Mouse (Mus musculus) limb, embryonic 14.5 days (tissue): ENCODE results near the gene 4921539E11Rik. TPM values are rescaled to one million over a fixed set of nuclear protein-coding genes. Genes with fewer than 3 reads are reported as not detected.
A peak's percentile ranks its signal among the peaks of the same experiment; 100 is the strongest.

Source experiments
- ATAC-seq: fragments of 200-750 bp; cut with Nextera tagmentation; 2 replicates; pipeline ENCODE4 v1.8.0; 2017; ENCODE audit warnings: low read depth, moderate number of reproducible peaks, moderate TSS enrichment; ENCODE audit not compliant: low FRiP score
- DNase-seq: peaks from one replicate; pipeline ENCODE4 v3.0.0-alpha.2; 2015; ENCODE audit warnings: low spot score
- H3K27ac ChIP-seq: fragments of 300-500 bp; sonication (generic); replicated peaks from 2 replicates; pipeline ENCODE4 v1.5.1; 2014; ENCODE audit warnings: low read depth, mild to moderate bottlenecking, low read length, moderate library complexity, mixed read lengths
- H3K27me3 ChIP-seq: fragments of 300-500 bp; sonication (generic); 2 replicates; pipeline ENCODE4 v1.6.1; 2014; ENCODE audit warnings: low read length, mixed read lengths; ENCODE audit not compliant: control insufficient read depth, insufficient read depth
- H3K36me3 ChIP-seq: fragments of 300-500 bp; sonication (generic); 2 replicates; pipeline ENCODE4 v1.6.1; 2014; ENCODE audit warnings: mild to moderate bottlenecking, low read length, moderate library complexity, mixed read lengths; ENCODE audit not compliant: control insufficient read depth, insufficient read depth
- H3K4me1 ChIP-seq: fragments of 300-500 bp; sonication (generic); 2 replicates; pipeline ENCODE4 v1.6.1; 2014; ENCODE audit warnings: antibody characterized with exemption, low read length, mixed read lengths; ENCODE audit not compliant: control insufficient read depth, insufficient read depth
- H3K4me2 ChIP-seq: fragments of 300-500 bp; sonication (generic); replicated peaks from 2 replicates; pipeline ENCODE4 v1.6.1; 2014; ENCODE audit warnings: low read depth, mild to moderate bottlenecking, low read length, moderate library complexity; ENCODE audit not compliant: severe bottlenecking
- H3K4me3 ChIP-seq: fragments of 300-500 bp; sonication (generic); replicated peaks from 2 replicates; pipeline ENCODE4 v1.5.1; 2014; ENCODE audit warnings: low read length
- H3K9ac ChIP-seq: fragments of 300-500 bp; sonication (generic); 2 replicates; pipeline ENCODE4 v1.6.1; 2014; ENCODE audit warnings: mild to moderate bottlenecking, low read depth, low read length, moderate library complexity; ENCODE audit not compliant: severe bottlenecking
- H3K9me3 ChIP-seq: fragments of 300-500 bp; sonication (generic); 2 replicates; pipeline ENCODE4 v1.6.1; 2016; ENCODE audit warnings: low read length; ENCODE audit not compliant: control insufficient read depth
- POLR2A ChIP-seq: fragments of 200-500 bp; IDR thresholded peaks from 2 replicates; pipeline ENCODE4 v1.8.0; 2012; ENCODE audit warnings: inconsistent platforms, mild to moderate bottlenecking, moderate library complexity, borderline replicate concordance; ENCODE audit not compliant: insufficient read depth, insufficient read length; ENCODE audit errors: extremely low read depth
- WGBS: fragments of 180-500 bp; shearing (Covaris S2); extraction: QIAGEN DNeasy Blood & Tissue Kit; methylation state at CpG from one replicate; pipeline ENCODE4 v1.1.7; 2014; 5-methylcytosine and 5-hydroxymethylcytosine counted together
- polyA plus RNA-seq, 2 experiments: library from polyadenylated mRNA; depleted of rRNA in 1 of 2; stranded (reverse) in 1 of 2; unstranded in 1 of 2; fragments of >200 nt; fragmentation: Nextera tagmentation in 1 of 2; extraction: Ambion mirVana in 1 of 2; gene quantifications; 2 replicates each; pipeline versions ENCODE4 v1.2.1 to v1.2.3; 2012 to 2014

The 4921539E11Rik gene
- polyA plus RNA-seq, 2 experiments: not detected

DNA sequence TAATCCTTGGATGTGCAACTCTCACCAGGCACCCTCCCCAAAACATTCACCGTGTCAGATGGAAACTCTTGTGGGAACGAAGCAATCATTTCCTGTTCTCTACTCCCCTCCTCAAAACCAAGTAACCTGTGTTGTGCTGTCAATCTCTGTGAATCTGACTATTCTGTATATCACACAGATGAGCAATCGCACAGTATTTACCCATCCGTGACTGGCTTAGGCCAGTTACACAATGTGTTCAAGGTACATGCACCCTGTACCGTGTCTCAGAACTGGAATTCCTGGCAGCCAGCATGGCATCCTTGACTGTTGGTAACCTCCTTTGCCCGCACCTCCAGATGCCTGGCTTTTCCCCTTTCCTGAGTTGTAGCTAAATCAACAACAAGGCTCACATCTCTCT, 74.6 kb downstream of the 4921539E11Rik start:
- Histone ChIP-seq H3K4me2 (no peak overlapping the region), H3K4me3 (no peak overlapping the region), H3K9ac (no peak overlapping the region), H3K27me3 (no peaks in the 10 kb centered on the region), H3K36me3 (peaks cover 11% of the 10 kb centered on the region; the same call in 1 of the 2 replicates), H3K27ac (no peak overlapping the region), H3K4me1 (peaks cover 15% of the 10 kb centered on the region), H3K9me3 (no peaks in the 10 kb centered on the region)
- TF ChIP-seq POLR2A: no peak
- ATAC-seq (no peak), DNase-seq (no peak)
- WGBS: 86% methylated on average over 6 of the region's 6 CpGs

DNA sequence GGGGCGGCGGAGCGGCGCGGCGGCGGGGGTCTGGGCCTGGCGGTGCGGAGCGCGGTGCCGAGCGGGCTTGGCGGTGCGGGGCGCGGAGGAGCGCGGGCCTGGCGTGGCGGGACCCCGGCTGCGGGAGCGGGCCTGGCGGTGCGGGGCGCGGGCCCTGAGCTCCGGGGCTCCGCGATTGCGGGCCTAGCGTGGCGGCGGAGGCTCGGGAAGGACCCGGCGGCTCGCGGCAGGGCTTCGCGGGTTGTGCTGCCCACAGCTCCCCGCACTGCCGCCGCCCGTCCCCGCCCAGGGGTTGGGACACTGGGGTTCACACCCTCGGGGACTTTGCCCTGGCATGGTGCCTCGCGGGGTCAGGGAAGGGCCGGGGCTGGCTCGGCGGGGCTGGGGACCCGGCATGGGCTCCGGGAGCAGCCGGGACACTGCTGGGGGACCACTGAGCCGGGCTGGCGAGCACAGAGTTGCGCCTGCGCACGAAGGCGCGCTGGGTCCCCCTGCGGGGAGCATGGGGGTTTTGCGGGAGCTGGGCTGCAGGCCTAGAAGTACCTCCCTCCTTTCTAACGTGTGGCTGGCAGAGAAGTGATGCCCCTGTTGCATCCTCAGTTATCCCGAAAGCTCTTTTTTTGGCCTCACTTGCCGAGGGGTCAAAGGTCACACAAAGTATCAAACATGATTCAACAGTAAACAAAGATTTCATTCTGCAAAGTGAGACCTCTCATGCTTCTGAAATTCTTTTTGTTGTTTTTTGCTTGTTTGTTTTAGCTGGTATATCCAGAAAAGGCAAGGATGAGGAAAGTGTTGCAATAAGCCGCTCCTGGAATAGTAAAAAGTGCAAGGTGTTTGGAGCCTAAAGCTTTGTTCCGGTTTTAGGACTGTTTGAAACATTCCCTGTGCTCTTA, 75.5 kb downstream of the 4921539E11Rik start, which contains the start of gene Slc35d1:
Gene Slc35d1 (minus strand): TSS at position 240 of the 896 bp plus-strand sequence.
- peaks cover 18% of the 10 kb centered on the region for H3K36me3 ChIP-seq
- peak within 1 kb of the TSS; percentile 96 for H3K4me3 ChIP-seq
- H3K27ac ChIP-seq: peak within 1 kb of the TSS; percentile 99
- peak; percentile 92 for ATAC-seq
- DNase-seq: peak; percentile 79
- H3K9me3 ChIP-seq: no peaks in the 10 kb centered on the region
- 0 out of 2 replicates have a peak, but pooled peaks have one; percentile 66 for TF ChIP-seq POLR2A
- peak within 1 kb of the TSS; percentile 72 for H3K4me2 ChIP-seq
- peaks cover 15% of the 10 kb centered on the region for H3K4me1 ChIP-seq
- 2% methylated on average over 34 of the region's 70 CpGs for WGBS
- peak within 1 kb of the TSS; percentile 98 for H3K9ac ChIP-seq
- H3K27me3 ChIP-seq: no peaks in the 10 kb centered on the region

DNA sequence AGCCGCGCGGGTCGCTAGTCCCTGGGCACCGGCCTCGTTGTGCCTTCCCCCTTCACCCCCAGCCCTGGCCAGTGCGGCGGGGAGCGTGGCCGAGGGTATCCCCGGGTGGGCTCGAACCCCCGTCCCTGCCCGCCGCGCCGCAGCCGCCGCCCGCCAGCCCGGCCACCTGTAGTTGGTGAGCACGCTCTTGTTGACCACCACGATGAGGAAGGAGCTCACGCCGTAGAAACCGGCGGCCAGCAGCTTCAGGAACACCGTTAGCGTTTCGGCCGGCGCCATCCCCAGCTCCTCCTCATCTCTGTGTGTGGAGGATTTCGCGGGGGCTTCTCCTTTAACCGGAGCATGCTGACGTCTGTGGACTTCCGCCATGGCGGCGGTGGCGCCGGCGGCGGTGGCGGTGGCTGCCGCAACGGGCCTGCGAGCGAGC, 76.2 kb downstream of the 4921539E11Rik start:
- 0 out of 2 replicates have a peak, but pooled peaks have one; percentile 32 for TF ChIP-seq POLR2A
- peak overlapping the region; percentile 98 for H3K9ac ChIP-seq
- DNase-seq (peak; percentile 58), ATAC-seq (peak; percentile 70)
- peak overlapping the region; percentile 99 for H3K27ac ChIP-seq
- WGBS: 2% methylated on average over 32 of the region's 48 CpGs
- H3K27me3 ChIP-seq: no peaks in the 10 kb centered on the region
- peak overlapping the region; percentile 96 for H3K4me3 ChIP-seq
- H3K9me3 ChIP-seq: no peaks in the 10 kb centered on the region
- peaks cover 15% of the 10 kb centered on the region for H3K4me1 ChIP-seq
- peak overlapping the region; percentile 72 for H3K4me2 ChIP-seq
- H3K36me3 ChIP-seq: peaks cover 24% of the 10 kb centered on the region

DNA sequence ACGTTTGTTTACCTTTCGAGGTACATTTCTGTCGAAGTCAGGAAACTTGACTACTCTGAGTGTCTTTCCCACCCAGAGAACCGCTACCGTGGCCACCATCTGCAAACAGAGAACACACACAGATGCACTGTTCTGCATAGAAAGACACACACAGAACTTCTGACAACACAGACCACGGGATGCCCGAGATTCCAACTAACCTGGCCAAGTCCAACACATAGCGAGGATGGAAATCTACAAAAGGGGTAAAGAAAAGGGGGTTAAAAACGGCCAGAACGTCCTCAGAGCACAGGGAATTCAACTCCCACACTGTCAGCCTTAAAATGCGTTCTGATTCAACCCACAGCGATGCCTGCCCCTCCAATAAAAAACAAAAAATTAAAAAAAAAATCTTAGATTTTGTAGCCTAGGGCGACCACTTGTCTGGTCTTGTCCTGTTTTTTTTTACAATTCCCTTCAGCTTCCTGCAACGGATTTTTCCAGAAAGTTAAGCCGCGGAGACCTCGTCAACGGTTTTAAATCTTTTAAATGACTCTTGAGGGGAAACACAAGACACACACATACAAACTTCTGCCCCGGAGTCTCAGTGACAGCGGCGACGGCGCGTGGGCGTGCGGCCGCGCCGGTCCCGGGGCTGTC, 76.7 kb downstream of the 4921539E11Rik start:
- H3K36me3 ChIP-seq: peaks cover 29% of the 10 kb centered on the region
- DNase-seq (no peak), ATAC-seq (no peak)
- H3K4me2 ChIP-seq: peak overlapping the region; percentile 72
- peak overlapping the region; percentile 96 for H3K4me3 ChIP-seq
- H3K27ac ChIP-seq: peak overlapping the region; percentile 99
- no peaks in the 10 kb centered on the region for H3K9me3 ChIP-seq
- peaks cover 15% of the 10 kb centered on the region for H3K4me1 ChIP-seq
- peak overlapping the region; percentile 98 for H3K9ac ChIP-seq
- H3K27me3 ChIP-seq: no peaks in the 10 kb centered on the region
- 3% methylated on average over 30 of the region's 30 CpGs for WGBS
- no peak for TF ChIP-seq POLR2A

DNA sequence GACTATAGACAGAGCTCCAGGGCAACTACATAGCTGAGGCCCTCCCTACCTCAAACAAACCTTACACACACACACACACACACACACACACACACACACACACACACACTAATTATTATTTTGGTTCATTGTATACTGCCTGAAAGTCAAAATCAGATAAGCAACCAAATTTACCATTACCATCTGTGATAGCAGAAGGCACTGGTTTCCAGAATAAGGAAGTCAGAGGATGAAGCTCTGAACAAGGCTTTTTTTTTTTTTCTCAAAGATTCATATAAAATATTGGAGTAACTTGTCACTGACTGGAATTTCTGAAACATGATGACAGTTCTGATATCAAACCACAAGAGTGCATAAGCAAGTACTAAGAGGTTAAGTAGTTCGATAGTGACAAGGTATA, 82.1 kb downstream of the 4921539E11Rik start:
- H3K4me3 ChIP-seq: no peak overlapping the region
- H3K4me2 ChIP-seq: no peak overlapping the region
- TF ChIP-seq POLR2A: no peak
- 92% methylated on average over 1 of the region's 1 CpGs for WGBS
- no peaks in the 10 kb centered on the region for H3K9me3 ChIP-seq
- H3K27ac ChIP-seq: no peak overlapping the region
- no peaks in the 10 kb centered on the region for H3K27me3 ChIP-seq
- H3K9ac ChIP-seq: no peak overlapping the region
- H3K4me1 ChIP-seq: peaks cover 6% of the 10 kb centered on the region; the same call in 1 of the 2 replicates
- ATAC-seq: no peak
- DNase-seq: no peak
- peaks cover 75% of the 10 kb centered on the region for H3K36me3 ChIP-seq
